ENCODE assay signal across 7 mouse cellular contexts in genomic region chr8:4165852-4166751, GRCm38 (mm10). TPM values are rescaled to one million over a fixed set of nuclear protein-coding genes. Genes with fewer than 3 reads are reported as not detected.
DNase-seq lines count a peak whose midpoint lies in the region; ATAC-seq lines count a peak whose summit lies in the region.

Gene Evi5l, plus strand, starts transcription at chr8:4166567.

- H3K27ac ChIP-seq in intestine, embryonic 15.5 days, result no peak within 1 kb of the TSS
- H3K27ac ChIP-seq in midbrain, embryonic 10.5 days (replicated peaks), result peak within 1 kb of the TSS; percentile 86

- H3K27me3 ChIP-seq in intestine, embryonic 15.5 days (replicated peaks), result no peaks in the 10 kb centered on the region
- peaks cover 5% of the 10 kb centered on the region; the same call in 1 of the 2 replicates for H3K27me3 ChIP-seq in midbrain, embryonic 10.5 days (ENCODE audit: low read depth, poor library complexity, severe bottlenecking)

- peak within 1 kb of the TSS; percentile 83 for H3K4me2 ChIP-seq in intestine, embryonic 15.5 days (replicated peaks)

- under 1% methylated on average over 51 of the region's 51 CpGs for WGBS in intestine, embryonic 15.5 days
- 0% methylated on average over 51 of the region's 51 CpGs for WGBS in midbrain, embryonic 10.5 days

- intact Hi-C loops in gastrocnemius, postnatal 36 days (cut with DNase I), result loop anchor here (5.0 kb wide), 2 partner anchors 71 to 161 kb away; partner anchors contain the start of genes Ccl25, Elavl1, Gm49320 and Map2k7
- intact Hi-C loops in left cerebral cortex, postnatal 25 days (cut with DNase I), result loop anchor here (10.0 kb wide), 3 partner anchors 159 to 449 kb away; partner anchors contain the start of genes Ccl25, Cers4, Elavl1 and Zfp958

- peak; percentile 98 for ATAC-seq in intestine, embryonic 15.5 days

- peak within 1 kb of the TSS; percentile 76 for H3K9ac ChIP-seq in intestine, embryonic 15.5 days

- peak; percentile 99 for DNase-seq in adrenal gland, adult 2 months
- DNase-seq in embryo, embryonic 11.5 days (ENCODE audit: low read depth, low spot score), result peak; percentile 98
- DNase-seq in gastrocnemius, postnatal 36 days, result peak; percentile 98 to 99
- DNase-seq in left cerebral cortex, postnatal 25 days (ENCODE audit: low spot score in 2 of 2), result peak; percentile 97 to 100
- peak; percentile 96 for DNase-seq in midbrain, embryonic 10.5 days (ENCODE audit: low spot score)
- peak; percentile 98 for DNase-seq in right cerebral cortex, postnatal 4 days

- H3K4me1 ChIP-seq in intestine, embryonic 15.5 days (replicated peaks), result peaks cover 6% of the 10 kb centered on the region
- peaks cover 11% of the 10 kb centered on the region for H3K4me1 ChIP-seq in midbrain, embryonic 10.5 days

- H3K4me3 ChIP-seq in intestine, embryonic 15.5 days (replicated peaks), result peak within 1 kb of the TSS; percentile 74
- H3K4me3 ChIP-seq in midbrain, embryonic 10.5 days, result peak within 1 kb of the TSS; percentile 84

- H3K36me3 ChIP-seq in intestine, embryonic 15.5 days, result no peaks in the 10 kb centered on the region
- H3K36me3 ChIP-seq in midbrain, embryonic 10.5 days, result no peaks in the 10 kb centered on the region

- H3K9me3 ChIP-seq in intestine, embryonic 15.5 days, result no peaks in the 10 kb centered on the region
- no peaks in the 10 kb centered on the region for H3K9me3 ChIP-seq in midbrain, embryonic 10.5 days (replicated peaks)

RNA-seq across cellular contexts. Expression of gene Evi5l, which starts in this region (rescaled TPM):
- 10 to 100 TPM; 33.8 to 38.2 TPM for total RNA-seq in adrenal gland, adult 2 months (2021)
- 25.2 and 33.8 TPM in 2 replicates for polyA plus RNA-seq in adrenal gland, adult 2 months (2012; rRNA removed)
- 10 to 100 TPM; 12.1 to 12.3 TPM for total RNA-seq in gastrocnemius, postnatal 36 days (2021)
- 18.9 and 19.3 TPM in 2 replicates for polyA plus RNA-seq in intestine, embryonic 15.5 days (2015; fragmentation: Nextera tagmentation; extraction: Ambion mirVana)
- total RNA-seq in left cerebral cortex, postnatal 25 days (2021), result 100 to 1,000 TPM; 106 to 108 TPM
- 24.9 and 38.1 TPM in 2 replicates for polyA plus RNA-seq in midbrain, embryonic 10.5 days (2016; fragmentation: Nextera tagmentation; extraction: Ambion mirVana)
